ENCODE assay signal across 7 mouse cellular contexts in the genomic region with DNA sequence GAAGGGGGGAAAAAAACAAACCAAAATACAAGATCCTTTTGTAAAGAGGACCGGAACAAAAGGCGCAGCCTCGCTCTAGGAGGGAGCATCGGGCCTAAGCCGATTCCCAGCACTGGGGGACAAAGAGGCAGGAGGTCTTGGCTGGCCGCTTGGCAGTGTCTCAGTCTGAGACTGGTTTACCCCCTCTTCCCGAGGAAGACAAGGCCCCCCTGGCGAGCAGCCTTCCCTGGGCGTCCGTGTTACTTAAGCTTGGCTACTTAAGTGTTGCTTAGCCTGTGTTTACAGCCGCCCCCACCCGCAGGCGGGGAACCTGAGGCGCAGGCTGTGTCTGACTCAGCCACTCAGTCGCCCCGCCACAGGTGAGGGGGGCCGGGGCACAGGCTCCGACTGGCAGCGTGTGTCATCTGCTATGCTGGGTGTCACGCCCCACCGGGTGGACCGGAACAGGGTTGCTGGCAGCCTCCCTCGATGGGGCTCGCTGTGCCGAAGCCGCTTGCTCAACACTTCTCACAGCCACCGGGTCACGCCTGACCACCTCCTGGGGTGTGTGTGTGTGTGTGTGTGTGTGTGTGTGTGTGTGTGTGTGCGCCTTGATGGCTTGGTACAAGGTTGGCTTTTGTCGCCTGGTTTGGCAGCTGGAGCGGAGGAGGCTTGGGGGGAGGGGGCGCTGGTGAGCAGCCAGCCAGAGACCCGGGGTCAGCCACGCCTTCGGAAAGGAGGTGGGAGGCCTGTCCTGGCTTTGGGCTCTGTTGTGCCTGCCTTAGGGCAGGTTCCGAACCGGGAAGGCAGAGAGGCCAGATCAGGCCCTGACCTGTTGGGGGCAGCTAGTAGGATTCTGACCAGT. TPM values are rescaled to one million over a fixed set of nuclear protein-coding genes. Genes with fewer than 3 reads are reported as not detected.
A peak's percentile ranks its signal among the peaks of the same experiment; 100 is the strongest.
DNase-seq lines count a peak whose midpoint lies in the region; ATAC-seq and TF ChIP-seq lines count a peak whose summit lies in the region.

No protein-coding gene starts in this region.

- H3K4me2 ChIP-seq in limb, embryonic 14.5 days (replicated peaks; ENCODE audit: low read depth, low read length, severe bottlenecking): peak overlapping the region; percentile 99
- H3K4me2 ChIP-seq in midbrain, embryonic 15.5 days: peak overlapping the region; percentile 99

- peaks cover 67% of the 10 kb centered on the region for H3K4me1 ChIP-seq in limb, embryonic 14.5 days (ENCODE audit: control insufficient read depth, insufficient read depth, low read length)
- H3K4me1 ChIP-seq in midbrain, embryonic 15.5 days: peaks cover 87% of the 10 kb centered on the region

- DNase-seq in cerebellum, postnatal 25 days: peak; percentile 76 to 81
- peak; percentile 60 for DNase-seq in gastrocnemius, postnatal 10 days
- DNase-seq in induced T-regulatory cell, adult 2 months (ENCODE audit: low read depth): peak; percentile 92
- no peak for DNase-seq in limb, embryonic 14.5 days (ENCODE audit: low spot score)
- DNase-seq in spleen, postnatal 10 days (ENCODE audit: low spot score in 2 of 2): peak; percentile 80 to 88

- no peaks in the 10 kb centered on the region for H3K27me3 ChIP-seq in limb, embryonic 14.5 days (ENCODE audit: control insufficient read depth, insufficient read depth, low read length)
- 0 out of 2 replicates have a peak, but pooled peaks cover 2% of the 10 kb centered on the region for H3K27me3 ChIP-seq in midbrain, embryonic 15.5 days (replicated peaks)

- H3K4me3 ChIP-seq in limb, embryonic 14.5 days (replicated peaks; ENCODE audit: low read length): peak overlapping the region; percentile 55
- H3K4me3 ChIP-seq in midbrain, embryonic 15.5 days: peak overlapping the region; percentile 67

- H3K9ac ChIP-seq in limb, embryonic 14.5 days (ENCODE audit: low read depth, low read length, severe bottlenecking): peak overlapping the region; percentile 53
- H3K9ac ChIP-seq in midbrain, embryonic 15.5 days: peak overlapping the region; percentile 59

- TF ChIP-seq POLR2A in limb, embryonic 14.5 days (IDR thresholded peaks at IDR 0.05; ENCODE audit: borderline replicate concordance, extremely low read depth, insufficient read depth, insufficient read length): no peak

- H3K9me3 ChIP-seq in limb, embryonic 14.5 days (ENCODE audit: control insufficient read depth, low read length): no peaks in the 10 kb centered on the region
- H3K9me3 ChIP-seq in midbrain, embryonic 15.5 days: no peaks in the 10 kb centered on the region

- no peaks in the 10 kb centered on the region for H3K36me3 ChIP-seq in limb, embryonic 14.5 days (ENCODE audit: control insufficient read depth, insufficient read depth, low read length)
- no peaks in the 10 kb centered on the region for H3K36me3 ChIP-seq in midbrain, embryonic 15.5 days (replicated peaks)

- WGBS in limb, embryonic 14.5 days: 4% methylated on average over 29 of the region's 37 CpGs
- WGBS in midbrain, embryonic 15.5 days: under 1% methylated on average over 35 of the region's 37 CpGs

- peak overlapping the region; percentile 73 for H3K27ac ChIP-seq in limb, embryonic 14.5 days (replicated peaks; ENCODE audit: low read depth, low read length)
- peak overlapping the region; percentile 97 for H3K27ac ChIP-seq in midbrain, embryonic 15.5 days

- ATAC-seq in activated CD4-positive, CD25-positive, alpha-beta regulatory T cell, adult 4 months: peak; percentile 80
- ATAC-seq in limb, embryonic 14.5 days (ENCODE audit: low FRiP score, low read depth): no peak
- peak; percentile 44 for ATAC-seq in midbrain, embryonic 15.5 days (replicated peaks)

RNA-seq across cellular contexts. Expression of a gene that starts 50.5 kb away (rescaled TPM):
- 10 to 100 TPM; 19.3 to 30.4 TPM for polyA plus RNA-seq in activated CD4-positive, CD25-positive, alpha-beta regulatory T cell, adult 4 months (2017; shearing (Covaris generic))
- 1 to 10 TPM; 8.6 to 9.1 TPM for total RNA-seq in gastrocnemius, postnatal 10 days (2021)
- 72.3 and 97.9 TPM in 2 replicates for polyA plus RNA-seq in limb, embryonic 14.5 days (2012; rRNA removed)
- polyA plus RNA-seq in limb, embryonic 14.5 days (2014; fragmentation: Nextera tagmentation; extraction: Ambion mirVana): 92.4 and 107 TPM in 2 replicates
- polyA plus RNA-seq in midbrain, embryonic 15.5 days (2015; fragmentation: Nextera tagmentation; extraction: Ambion mirVana): 15.3 and 16.5 TPM in 2 replicates
